Mouse (Mus musculus) kidney, postnatal 0 days (tissue): ENCODE results near the gene Atp2a2. TPM values are rescaled to one million over a fixed set of nuclear protein-coding genes. Genes with fewer than 3 reads are reported as not detected.
"Not testable (repeated sequence)": the region's sequence is repeated elsewhere in the genome, so short reads cannot be mapped to it uniquely, and the experiment has no call there.

Experiments
- ATAC-seq: fragments of 200-750 bp; cut with Nextera tagmentation; replicated peaks from 2 replicates; pipeline ENCODE4 v1.8.0; 2017; ENCODE audit warnings: low read depth, moderate number of reproducible peaks, moderate TSS enrichment, moderate library complexity; ENCODE audit not compliant: low FRiP score
- DNase-seq: peaks from one replicate; pipeline ENCODE4 v3.0.0-alpha.2; 2016; ENCODE audit warnings: low spot score
- H3K27ac ChIP-seq: fragments of 300-500 bp; sonication (generic); 2 replicates; pipeline ENCODE4 v1.5.1; 2014; ENCODE audit warnings: mild to moderate bottlenecking
- H3K27me3 ChIP-seq: fragments of 300-500 bp; sonication (generic); 2 replicates; pipeline ENCODE4 v1.6.1; 2014; ENCODE audit warnings: low read length, mixed read lengths; ENCODE audit not compliant: insufficient read depth
- H3K36me3 ChIP-seq: fragments of 300-500 bp; sonication (generic); 2 replicates; pipeline ENCODE4 v1.6.1; 2014; ENCODE audit warnings: low read length, mixed read lengths; ENCODE audit not compliant: insufficient read depth
- H3K4me1 ChIP-seq: fragments of 300-500 bp; sonication (generic); replicated peaks from 2 replicates; pipeline ENCODE4 v1.6.1; 2014; ENCODE audit warnings: antibody characterized with exemption, low read length, mixed read lengths; ENCODE audit not compliant: insufficient read depth
- H3K4me2 ChIP-seq: fragments of 300-500 bp; sonication (generic); 2 replicates; pipeline ENCODE4 v1.6.1; 2014; ENCODE audit warnings: mild to moderate bottlenecking, low read length, moderate library complexity, mixed read lengths
- H3K4me3 ChIP-seq: fragments of 300-500 bp; sonication (generic); replicated peaks from 2 replicates; pipeline ENCODE4 v1.5.1; 2014; ENCODE audit warnings: low read depth, low read length
- H3K9ac ChIP-seq: fragments of 300-500 bp; sonication (generic); 2 replicates; pipeline ENCODE4 v1.6.1; 2014; ENCODE audit warnings: low read depth, low read length
- H3K9me3 ChIP-seq: fragments of 300-500 bp; sonication (generic); replicated peaks from 2 replicates; pipeline ENCODE4 v1.6.1; 2016; ENCODE audit warnings: low read length, inconsistent platforms, mixed read lengths
- CTCF ChIP-seq: IDR thresholded peaks from 2 replicates; pipeline ENCODE4 v1.5.1; 2016; ENCODE audit warnings: antibody characterized with exemption, low read depth, mild to moderate bottlenecking, moderate library complexity
- WGBS: fragments of 180-500 bp; shearing (Covaris S2); extraction: QIAGEN DNeasy Blood & Tissue Kit; methylation state at CpG from one replicate; pipeline ENCODE4 v1.1.7; 2014; 5-methylcytosine and 5-hydroxymethylcytosine counted together
- polyA plus RNA-seq: library from polyadenylated mRNA; unstranded; fragments of >200 nt; fragmentation: Nextera tagmentation; extraction: Ambion mirVana; gene quantifications from 2 replicates; pipeline ENCODE4 v1.2.1, GENCODE M21; 2015

The Atp2a2 gene
- polyA plus RNA-seq, 1 experiment from 2014 or later, result 38.5 TPM

DNA sequence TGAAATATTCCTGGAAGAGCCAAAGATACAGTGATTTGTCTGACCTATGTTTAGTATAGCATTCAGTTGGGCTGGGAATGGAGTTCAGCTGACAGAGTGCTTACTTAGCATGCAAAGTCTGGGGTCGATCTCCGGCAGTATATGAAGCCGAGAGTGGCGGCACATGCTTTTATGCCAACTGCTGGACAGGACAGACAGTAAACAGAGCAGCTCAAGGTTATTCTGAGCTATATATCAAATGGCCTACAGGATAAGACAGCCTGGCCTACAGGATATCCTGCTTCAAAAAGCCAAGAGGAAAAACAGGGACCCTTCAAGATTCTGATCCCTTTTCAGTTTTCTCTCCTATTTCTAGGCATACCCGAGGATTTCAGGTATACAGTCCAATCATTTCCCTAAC lies 30.4 kb downstream of the Atp2a2 start:
- H3K9ac ChIP-seq, result no peak overlapping the region
- 0 out of 2 replicates have a peak overlapping the region, but pooled peaks have one; percentile 11 for H3K27ac ChIP-seq
- H3K4me3 ChIP-seq, result no peak overlapping the region
- ATAC-seq (no peak), DNase-seq (no peak)
- no peaks in the 10 kb centered on the region for H3K9me3 ChIP-seq
- no peak for TF ChIP-seq CTCF
- no peak overlapping the region for H3K4me2 ChIP-seq
- 68% methylated on average over 5 of the region's 5 CpGs for WGBS
- no peaks in the 10 kb centered on the region for H3K27me3 ChIP-seq
- H3K36me3 ChIP-seq, result peaks cover 63% of the 10 kb centered on the region
- H3K4me1 ChIP-seq, result no peaks in the 10 kb centered on the region

DNA sequence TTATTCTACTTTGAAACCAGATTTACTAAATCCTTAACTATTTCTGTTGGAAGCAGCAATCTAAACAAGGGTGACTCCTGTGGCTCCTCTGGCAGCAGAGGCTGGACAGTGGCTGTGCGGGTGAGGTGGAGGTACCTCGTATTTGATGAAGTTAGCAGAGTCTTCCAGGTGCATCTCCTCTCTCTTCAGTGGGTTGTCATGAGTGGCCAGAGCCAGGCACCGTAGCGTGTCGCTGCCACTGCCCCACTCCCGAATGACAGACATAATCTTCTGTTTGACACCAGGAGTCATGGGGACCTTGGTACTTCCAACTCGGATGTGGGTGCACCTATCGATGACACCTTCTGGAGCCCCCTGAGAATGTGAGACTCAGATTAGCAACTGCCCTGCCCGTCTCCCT lies 40.6 kb downstream of the Atp2a2 start:
- Histone ChIP-seq H3K9ac (no peak overlapping the region), H3K4me2 (no peak overlapping the region), H3K27me3 (no peaks in the 10 kb centered on the region), H3K4me1 (no peaks in the 10 kb centered on the region), H3K27ac (no peak overlapping the region), H3K9me3 (no peaks in the 10 kb centered on the region), H3K4me3 (no peak overlapping the region), H3K36me3 (peaks cover 94% of the 10 kb centered on the region)
- ATAC-seq, result no peak
- WGBS, result 87% methylated on average over 9 of the region's 9 CpGs
- no peak for DNase-seq
- no peak for TF ChIP-seq CTCF

- no peak overlapping the region for H3K9ac ChIP-seq
- WGBS, result 77% methylated on average over 11 of the region's 11 CpGs
- no peaks in the 10 kb centered on the region for H3K4me1 ChIP-seq
- H3K9me3 ChIP-seq, result no peaks in the 10 kb centered on the region
- ATAC-seq, result no peak
- peaks cover 91% of the 10 kb centered on the region for H3K36me3 ChIP-seq
- H3K27ac ChIP-seq, result no peak overlapping the region
- no peaks in the 10 kb centered on the region for H3K27me3 ChIP-seq
- H3K4me3 ChIP-seq, result no peak overlapping the region
- H3K4me2 ChIP-seq, result no peak overlapping the region
- TF ChIP-seq CTCF, result no peak
- no peak for DNase-seq
These were observed 41.4 kb downstream of the Atp2a2 start for GRCm38 (mm10) chr5:122460656-122461055.

DNA sequence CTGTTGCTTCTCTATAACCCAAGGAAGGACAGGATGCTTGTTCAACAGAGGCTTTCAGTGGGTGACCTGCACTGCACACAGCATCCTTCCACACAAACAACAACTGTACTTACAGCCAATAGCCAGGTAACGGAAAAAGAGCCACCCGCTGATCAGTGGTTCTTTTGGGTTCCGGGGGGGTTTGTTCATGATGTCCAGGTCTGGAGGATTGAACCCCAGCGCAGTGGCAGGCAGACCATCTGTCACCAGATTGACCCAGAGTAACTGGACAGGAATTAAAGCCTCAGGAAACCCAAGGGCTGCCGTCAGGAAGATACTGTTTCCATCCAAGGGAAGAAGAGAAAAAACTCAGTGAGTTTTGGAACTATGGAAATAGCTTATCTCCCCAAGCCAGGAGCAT lies 42.7 kb downstream of the Atp2a2 start:
- 98% methylated on average over 5 of the region's 5 CpGs for WGBS
- Histone ChIP-seq H3K4me2 (no peak overlapping the region), H3K27ac (no peak overlapping the region), H3K4me1 (no peaks in the 10 kb centered on the region), H3K9me3 (no peaks in the 10 kb centered on the region), H3K4me3 (no peak overlapping the region), H3K36me3 (peaks cover 91% of the 10 kb centered on the region), H3K9ac (no peak overlapping the region), H3K27me3 (no peaks in the 10 kb centered on the region)
- ATAC-seq, result no peak
- no peak for DNase-seq
- TF ChIP-seq CTCF, result no peak

DNA sequence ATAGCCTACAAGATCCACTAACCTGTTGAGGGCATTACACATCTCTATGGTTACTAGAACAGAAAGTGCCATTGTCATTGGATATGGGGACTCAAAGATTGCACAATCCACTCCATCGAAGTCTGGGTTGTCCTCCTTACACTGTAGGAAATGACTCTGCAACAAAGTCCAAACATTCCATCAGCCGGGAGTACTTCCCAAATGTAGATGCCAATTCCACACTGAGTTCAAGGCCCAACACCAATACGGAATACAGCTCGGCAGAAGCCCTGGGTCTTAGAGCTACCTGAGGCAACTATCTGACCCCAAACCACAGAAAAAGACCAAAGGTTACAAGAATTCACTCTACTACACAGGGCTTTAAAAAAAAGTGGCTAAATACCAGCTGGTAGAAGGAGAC lies 44.0 kb downstream of the Atp2a2 start:
- Histone ChIP-seq H3K4me3 (no peak overlapping the region), H3K27me3 (no peaks in the 10 kb centered on the region), H3K4me2 (no peak overlapping the region), H3K36me3 (peaks cover 85% of the 10 kb centered on the region), H3K27ac (no peak overlapping the region), H3K4me1 (no peaks in the 10 kb centered on the region), H3K9me3 (no peaks in the 10 kb centered on the region), H3K9ac (no peak overlapping the region)
- DNase-seq (no peak), ATAC-seq (no peak)
- WGBS, result 87% methylated on average over 4 of the region's 4 CpGs
- no peak for TF ChIP-seq CTCF

- not testable (repeated sequence) for H3K27ac ChIP-seq, H3K4me3 ChIP-seq, DNase-seq, H3K4me2 ChIP-seq, H3K4me1 ChIP-seq, H3K27me3 ChIP-seq, H3K9me3 ChIP-seq, ATAC-seq, H3K9ac ChIP-seq
- peak; percentile 23; the same call in 1 of the 2 replicates for TF ChIP-seq CTCF
- WGBS, result 77% methylated on average over 9 of the region's 9 CpGs
- H3K36me3 ChIP-seq, result peaks cover 83% of the 10 kb centered on the region
These were observed 45.0 kb downstream of the Atp2a2 start for GRCm38 (mm10) chr5:122457054-122457453.

GRCm38 (mm10) chr5:122455584-122455983 lies 46.4 kb downstream of the Atp2a2 start:
- no peak for TF ChIP-seq CTCF
- H3K4me2 ChIP-seq, result no peak overlapping the region
- no peak overlapping the region for H3K9ac ChIP-seq
- H3K36me3 ChIP-seq, result peaks cover 68% of the 10 kb centered on the region
- DNase-seq (no peak), ATAC-seq (no peak)
- H3K27ac ChIP-seq, result no peak overlapping the region
- H3K27me3 ChIP-seq, result no peaks in the 10 kb centered on the region
- H3K9me3 ChIP-seq, result no peaks in the 10 kb centered on the region
- no peak overlapping the region for H3K4me3 ChIP-seq
- WGBS, result 93% methylated on average over 3 of the region's 3 CpGs
- H3K4me1 ChIP-seq, result no peaks in the 10 kb centered on the region
